Mouse (Mus musculus) heart, embryonic 15.5 days (tissue): ENCODE measurements around the gene Tmem210. TPM values are rescaled to one million over a fixed set of nuclear protein-coding genes. Genes with fewer than 3 reads are reported as not detected.
"Not testable (repeated sequence)": the region's sequence is repeated elsewhere in the genome, so short reads cannot be mapped to it uniquely, and the experiment has no call there.

Source experiments
- ATAC-seq: fragments of 200-750 bp; cut with Nextera tagmentation; replicated peaks from 2 replicates; pipeline ENCODE4 v1.8.0; 2017; ENCODE audit warnings: low read depth, moderate TSS enrichment; ENCODE audit not compliant: insufficient number of reproducible peaks, insufficient read depth, low FRiP score
- H3K27ac ChIP-seq: fragments of 300-500 bp; sonication (generic); 2 replicates; pipeline ENCODE4 v1.5.1; 2015; ENCODE audit warnings: mild to moderate bottlenecking, inconsistent platforms
- H3K27me3 ChIP-seq: fragments of 300-500 bp; sonication (generic); 2 replicates; pipeline ENCODE4 v1.6.1; 2015; ENCODE audit warnings: inconsistent platforms
- H3K36me3 ChIP-seq: fragments of 300-500 bp; sonication (generic); 2 replicates; pipeline ENCODE4 v1.6.1; 2015; ENCODE audit warnings: mild to moderate bottlenecking, inconsistent platforms
- H3K4me1 ChIP-seq: fragments of 300-500 bp; sonication (generic); replicated peaks from 2 replicates; pipeline ENCODE4 v1.6.1; 2015; ENCODE audit warnings: inconsistent platforms
- H3K4me2 ChIP-seq: fragments of 300-500 bp; sonication (generic); 2 replicates; pipeline ENCODE4 v1.6.1; 2015; ENCODE audit warnings: inconsistent platforms, mild to moderate bottlenecking, moderate library complexity
- H3K4me3 ChIP-seq: fragments of 300-500 bp; sonication (generic); 2 replicates; pipeline ENCODE4 v1.5.1; 2015; ENCODE audit warnings: mild to moderate bottlenecking, inconsistent platforms
- H3K9ac ChIP-seq: fragments of 300-500 bp; sonication (generic); 2 replicates; pipeline ENCODE4 v1.6.1; 2015; ENCODE audit warnings: mild to moderate bottlenecking, inconsistent platforms
- H3K9me3 ChIP-seq: fragments of 300-500 bp; sonication (generic); replicated peaks from 2 replicates; pipeline ENCODE4 v1.6.1; 2016; ENCODE audit warnings: inconsistent platforms
- WGBS: fragments of 180-500 bp; shearing (Covaris S2); methylation state at CpG from one replicate; pipeline ENCODE4 v1.1.7; 2015; ENCODE audit warnings: mixed read lengths; 5-methylcytosine and 5-hydroxymethylcytosine counted together
- polyA plus RNA-seq: library from polyadenylated mRNA; unstranded; fragments of >200 nt; fragmentation: Nextera tagmentation; extraction: Ambion mirVana; gene quantifications from 2 replicates; pipeline ENCODE4 v1.2.1, GENCODE M21; 2015

Tmem210 gene
- polyA plus RNA-seq, 1 experiment from 2014 or later, result not detected

DNA sequence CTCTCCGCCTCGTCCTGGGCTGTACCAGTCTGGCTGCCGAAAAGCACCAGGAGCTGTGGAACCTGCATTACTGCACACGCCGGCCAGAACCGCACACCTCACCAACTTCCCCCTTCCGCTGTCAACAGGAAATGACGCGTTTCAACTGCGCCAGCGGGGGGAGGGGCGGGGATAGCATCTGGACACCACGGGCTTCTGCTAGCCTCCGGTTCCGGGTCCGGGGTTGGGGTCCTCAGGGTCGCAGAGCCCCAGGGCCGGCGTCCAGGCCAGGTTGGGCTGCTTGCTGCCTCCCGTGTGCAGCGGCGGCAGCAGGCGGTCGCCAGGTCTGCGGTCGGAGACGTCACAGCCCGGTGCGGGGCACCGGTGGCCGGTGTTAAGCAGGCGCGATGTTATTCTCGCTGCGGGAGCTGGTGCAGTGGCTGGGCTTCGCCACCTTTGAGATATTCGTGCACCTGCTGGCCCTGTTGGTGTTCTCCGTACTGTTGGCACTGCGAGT lies 32.6 kb upstream of the Tmem210 start, which contains the start of gene Tmem203:
Gene Tmem203, plus strand, starts transcription at position 156 of the 496 bp plus-strand sequence.
- H3K4me1 ChIP-seq, result peaks cover 16% of the 10 kb centered on the region
- H3K27me3 ChIP-seq, result no peaks in the 10 kb centered on the region
- peaks cover 19% of the 10 kb centered on the region for H3K36me3 ChIP-seq
- under 1% methylated on average over 39 of the region's 39 CpGs for WGBS
- H3K27ac ChIP-seq, result peak within 1 kb of the TSS; percentile 80
- H3K9me3 ChIP-seq, result no peaks in the 10 kb centered on the region
- peak within 1 kb of the TSS; percentile 91 for H3K4me2 ChIP-seq
- peak; percentile 83 for ATAC-seq
- peak within 1 kb of the TSS; percentile 81 for H3K9ac ChIP-seq
- H3K4me3 ChIP-seq, result peak within 1 kb of the TSS; percentile 81

DNA sequence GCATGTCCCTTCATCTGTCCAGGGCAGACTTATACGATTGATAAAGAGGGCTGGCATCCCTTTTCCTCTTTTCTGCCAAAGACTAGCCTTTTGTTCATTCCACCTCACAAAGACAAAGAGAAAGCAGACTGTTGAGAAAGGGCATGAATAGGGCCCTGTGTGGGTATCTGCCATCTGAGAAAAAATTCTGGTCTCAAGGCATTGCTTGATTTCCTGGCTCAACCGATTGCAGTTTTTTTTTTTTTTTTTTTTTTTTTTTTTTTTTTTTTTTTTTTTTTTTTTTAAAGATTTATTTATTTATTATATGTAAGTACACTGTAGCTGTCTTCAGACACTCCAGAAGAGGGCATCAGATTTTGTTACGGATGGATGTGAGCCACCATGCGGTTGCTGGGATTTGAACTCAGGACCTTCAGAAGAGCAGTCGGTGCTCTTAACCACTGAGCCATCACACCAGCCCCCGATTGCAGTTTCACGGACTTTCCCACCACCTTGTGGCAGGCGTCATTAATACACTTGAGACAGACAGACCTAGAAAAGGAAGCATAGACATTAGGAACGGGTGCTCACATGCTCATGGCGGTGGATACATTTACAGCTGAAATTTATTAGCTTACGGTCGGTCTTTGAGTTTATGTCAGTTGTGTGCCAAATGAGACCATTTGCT lies 31.4 kb upstream of the Tmem210 start:
- H3K9me3 ChIP-seq, ATAC-seq, H3K27ac ChIP-seq, H3K27me3 ChIP-seq: not testable (repeated sequence)
- H3K36me3 ChIP-seq, result peaks cover 10% of the 10 kb centered on the region
- peak overlapping the region; percentile 81 for H3K4me3 ChIP-seq
- H3K9ac ChIP-seq, result peak overlapping the region; percentile 81
- H3K4me2 ChIP-seq, result peak overlapping the region; percentile 91
- 56% methylated on average over 12 of the region's 12 CpGs for WGBS
- H3K4me1 ChIP-seq, result peaks cover 16% of the 10 kb centered on the region

DNA sequence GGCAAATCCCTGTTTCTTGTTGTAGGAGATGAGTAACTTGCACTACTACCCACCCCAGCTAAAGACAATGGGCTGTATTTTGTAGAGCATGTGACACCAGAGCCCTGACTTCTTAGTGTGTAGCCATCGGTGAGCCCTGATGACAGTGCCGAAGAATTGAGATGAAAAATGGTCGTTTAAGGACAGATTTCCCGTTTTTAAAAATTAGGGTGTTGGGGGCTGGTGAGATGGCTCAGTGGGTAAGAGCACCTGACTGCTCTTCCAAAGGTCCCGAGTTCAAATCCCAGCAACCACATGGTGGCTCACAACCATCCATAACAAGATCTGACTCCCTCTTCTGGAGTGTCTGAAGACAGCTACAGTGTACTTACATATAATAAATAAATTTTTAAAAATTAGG lies 30.7 kb upstream of the Tmem210 start:
- 86% methylated on average over 5 of the region's 5 CpGs for WGBS
- peaks cover 20% of the 10 kb centered on the region for H3K4me1 ChIP-seq
- not testable (repeated sequence) for H3K27ac ChIP-seq, H3K4me2 ChIP-seq, H3K9ac ChIP-seq, H3K4me3 ChIP-seq, H3K36me3 ChIP-seq, H3K9me3 ChIP-seq, ATAC-seq, H3K27me3 ChIP-seq

DNA sequence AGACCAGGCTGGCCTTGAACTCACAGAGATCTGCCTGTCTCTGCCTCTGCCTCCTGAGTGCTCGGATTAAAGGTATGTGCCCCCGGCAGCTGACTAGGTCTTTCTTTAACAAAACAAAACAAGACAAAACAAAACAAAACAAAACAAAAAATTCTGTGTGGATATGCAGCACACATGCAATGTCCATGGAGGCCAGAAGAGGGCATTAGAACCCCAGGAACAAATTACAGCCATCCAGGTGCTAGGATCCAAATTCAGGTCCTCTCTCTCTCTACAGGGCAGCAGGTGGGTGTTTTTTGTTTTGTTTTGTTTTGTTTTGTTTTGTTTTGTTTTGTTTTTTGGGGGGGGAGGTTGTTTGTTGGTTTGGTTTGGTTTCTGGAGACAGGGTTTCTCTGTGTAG lies 29.1 kb upstream of the Tmem210 start:
- Histone ChIP-seq H3K9me3 (no peaks in the 10 kb centered on the region), H3K36me3 (no peaks in the 10 kb centered on the region), H3K4me3 (no peak overlapping the region), H3K4me1 (peaks cover 32% of the 10 kb centered on the region), H3K27me3 (peaks cover 8% of the 10 kb centered on the region), H3K9ac (no peak overlapping the region), H3K4me2 (no peak overlapping the region), H3K27ac (no peak overlapping the region)
- ATAC-seq, result no peak
- WGBS, result 66% methylated on average over 2 of the region's 2 CpGs

DNA sequence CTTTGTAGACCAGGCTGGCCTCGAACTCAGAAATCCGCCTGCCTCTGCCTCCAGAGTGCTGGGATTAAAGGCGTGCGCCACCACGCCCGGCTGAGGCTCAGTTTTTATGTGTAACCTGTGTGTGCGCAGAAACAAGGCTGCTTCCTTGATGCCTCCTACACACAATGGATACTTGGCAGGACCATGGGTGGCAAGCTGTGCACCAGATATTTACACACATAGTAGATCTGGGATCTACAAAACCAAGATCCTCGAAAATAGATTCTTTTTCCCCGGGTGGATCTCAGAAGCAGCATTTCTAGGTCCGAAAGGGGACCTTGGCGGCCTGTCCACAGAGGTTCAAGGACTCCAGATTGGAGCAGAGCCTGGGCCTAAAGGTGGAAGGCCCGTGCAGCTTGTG lies 26.1 kb upstream of the Tmem210 start:
- H3K9me3 ChIP-seq, result no peaks in the 10 kb centered on the region
- H3K4me3 ChIP-seq, result peak overlapping the region; percentile 91
- H3K9ac ChIP-seq, result peak overlapping the region; percentile 37; the same call in 1 of the 2 replicates
- no peak for ATAC-seq
- H3K27me3 ChIP-seq, result peaks cover 15% of the 10 kb centered on the region
- peaks cover 42% of the 10 kb centered on the region for H3K4me1 ChIP-seq
- WGBS, result 41% methylated on average over 12 of the region's 12 CpGs
- H3K4me2 ChIP-seq, result peak overlapping the region; percentile 100
- no peaks in the 10 kb centered on the region for H3K36me3 ChIP-seq
- peak overlapping the region; percentile 46 for H3K27ac ChIP-seq

DNA sequence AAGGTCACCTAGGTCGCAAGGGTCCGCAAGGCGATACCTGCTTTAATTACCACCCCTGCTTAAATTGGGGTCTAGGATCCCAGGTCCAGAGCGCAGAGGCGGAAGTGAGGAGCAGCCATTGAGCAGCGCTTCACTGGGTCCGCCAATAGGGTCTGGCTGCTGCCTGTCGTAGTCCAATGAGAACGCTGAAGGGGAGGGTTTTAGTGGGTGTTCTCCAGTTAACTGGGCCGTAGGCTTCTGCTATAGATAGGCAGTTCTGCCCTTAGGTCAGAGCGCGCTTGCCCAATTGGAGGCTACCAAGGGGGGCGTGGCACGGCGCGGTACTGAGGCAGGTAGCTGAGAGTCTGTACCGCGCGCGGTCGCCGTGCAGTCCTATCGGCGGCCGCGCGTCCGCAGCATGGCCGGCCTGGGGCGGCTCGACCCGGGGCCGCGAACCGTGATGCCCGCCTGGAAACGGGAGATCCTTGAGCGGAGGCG lies 25.6 kb upstream of the Tmem210 start, which contains the start of gene Tprn:
Gene Tprn, plus strand, starts transcription at position 328 of the 477 bp plus-strand sequence.
- Histone ChIP-seq H3K4me1 (peaks cover 46% of the 10 kb centered on the region), H3K36me3 (no peaks in the 10 kb centered on the region), H3K9ac (peak within 1 kb of the TSS; percentile 67), H3K4me2 (peak within 1 kb of the TSS; percentile 100), H3K27ac (peak within 1 kb of the TSS; percentile 46), H3K27me3 (peaks cover 15% of the 10 kb centered on the region), H3K4me3 (peak within 1 kb of the TSS; percentile 91), H3K9me3 (no peaks in the 10 kb centered on the region)
- WGBS, result under 1% methylated on average over 39 of the region's 39 CpGs
- ATAC-seq, result peak; percentile 98

DNA sequence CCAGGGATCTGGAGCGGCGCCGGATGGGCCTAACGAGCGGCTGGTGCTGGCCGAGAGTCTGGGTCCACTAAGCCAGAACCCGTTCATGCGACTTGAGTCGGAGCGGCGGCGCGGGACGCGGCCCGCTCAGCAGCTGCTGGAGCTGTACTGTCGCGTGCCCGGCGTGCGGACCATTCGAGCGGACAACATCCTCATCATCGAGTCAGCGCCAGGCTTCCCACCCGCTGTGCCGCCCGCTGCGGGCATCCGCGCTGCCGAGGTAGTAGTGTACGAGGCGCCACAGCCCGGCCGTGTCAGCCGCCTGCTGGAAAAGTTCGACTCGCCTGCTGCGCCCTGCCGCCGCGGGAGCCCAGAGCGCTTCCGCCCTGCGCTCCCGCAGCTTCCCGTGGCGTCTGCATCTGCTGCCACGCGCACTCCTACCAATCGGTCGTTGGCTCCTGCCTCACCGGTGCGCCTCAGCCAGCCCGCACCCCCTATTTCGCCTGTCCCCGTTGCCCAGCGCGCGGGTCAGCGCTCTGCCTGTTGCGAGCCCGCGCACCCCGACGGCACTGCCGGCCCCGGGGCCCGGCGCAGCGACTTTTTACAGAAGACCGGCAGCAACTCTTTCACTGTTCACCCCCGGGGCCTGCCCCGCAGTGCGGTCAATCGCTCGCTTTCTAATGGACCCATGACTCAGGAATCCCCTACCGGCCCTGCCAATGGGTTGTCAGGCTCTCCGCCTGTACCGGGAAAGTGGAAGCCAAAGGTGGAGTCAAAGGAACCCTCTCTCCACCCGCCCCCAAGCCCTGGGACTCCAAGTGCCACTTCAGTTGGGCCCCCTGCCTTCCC lies 24.9 kb upstream of the Tmem210 start:
- H3K27me3 ChIP-seq, result peaks cover 15% of the 10 kb centered on the region
- peak; percentile 18 for ATAC-seq
- no peaks in the 10 kb centered on the region for H3K9me3 ChIP-seq
- peak overlapping the region; percentile 44; the same call in 1 of the 2 replicates for H3K27ac ChIP-seq
- peak overlapping the region; percentile 91 for H3K4me3 ChIP-seq
- peak overlapping the region; percentile 100 for H3K4me2 ChIP-seq
- under 1% methylated on average over 82 of the region's 82 CpGs for WGBS
- peak overlapping the region; percentile 67 for H3K9ac ChIP-seq
- peaks cover 50% of the 10 kb centered on the region for H3K4me1 ChIP-seq
- no peaks in the 10 kb centered on the region for H3K36me3 ChIP-seq

DNA sequence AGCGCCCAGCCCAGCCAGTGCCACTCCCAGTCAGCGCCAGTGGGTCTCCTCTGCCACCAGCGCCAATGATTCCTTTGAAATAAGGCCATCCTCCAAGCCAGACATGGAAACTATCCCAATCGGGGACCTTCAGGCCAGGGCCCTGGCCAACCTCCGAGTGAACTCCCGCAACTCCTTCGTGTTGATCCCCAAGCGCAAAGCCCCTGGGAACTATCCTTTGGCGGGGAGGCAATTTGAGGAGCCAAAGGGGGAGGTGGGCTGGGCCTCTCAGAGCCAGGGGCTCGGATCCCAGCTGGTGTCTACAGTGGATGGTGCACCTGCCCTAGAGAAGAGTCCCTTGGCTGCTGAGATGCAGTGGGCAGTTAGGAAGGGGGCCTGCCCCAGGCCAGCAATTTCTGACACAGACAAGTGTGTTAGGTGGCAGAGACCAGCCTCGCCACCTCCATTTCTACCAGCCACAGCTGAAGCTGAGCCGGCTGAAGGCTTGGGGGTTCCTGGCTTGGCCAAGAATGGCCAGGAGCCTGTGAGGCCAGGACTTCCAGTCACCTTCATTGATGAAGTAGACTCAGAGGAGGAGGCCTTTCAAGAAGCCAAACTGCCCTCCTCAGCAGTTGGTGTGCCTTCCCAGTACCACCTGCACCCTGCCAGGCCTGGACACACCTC lies 24.2 kb upstream of the Tmem210 start:
- Histone ChIP-seq H3K27me3 (peaks cover 15% of the 10 kb centered on the region), H3K4me2 (peak overlapping the region; percentile 100), H3K4me3 (peak overlapping the region; percentile 91), H3K4me1 (peaks cover 50% of the 10 kb centered on the region), H3K9me3 (no peaks in the 10 kb centered on the region), H3K9ac (peak overlapping the region; percentile 67), H3K36me3 (no peaks in the 10 kb centered on the region), H3K27ac (no peak overlapping the region)
- WGBS, result 20% methylated on average over 12 of the region's 12 CpGs
- ATAC-seq, result no peak

DNA sequence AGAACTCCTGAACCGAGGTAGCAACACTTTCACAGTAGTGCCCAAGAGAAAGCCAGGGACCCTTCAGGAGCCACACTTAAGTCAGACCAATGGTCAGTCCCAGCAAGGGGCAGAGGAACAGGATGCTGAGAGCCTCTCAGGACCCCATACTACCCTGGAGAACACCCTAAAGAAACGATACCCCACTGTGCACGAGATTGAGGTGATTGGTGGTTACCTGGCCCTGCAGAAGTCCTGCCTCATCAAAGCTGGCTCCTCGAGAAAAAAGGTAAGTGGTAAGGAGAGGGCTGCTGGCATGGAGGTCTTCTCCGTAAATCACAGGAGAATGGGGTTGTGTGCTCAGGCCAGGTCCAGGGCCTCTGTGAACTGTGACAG lies 23.7 kb upstream of the Tmem210 start:
- ATAC-seq, result no peak
- Histone ChIP-seq H3K4me1 (peaks cover 50% of the 10 kb centered on the region), H3K4me2 (peak overlapping the region; percentile 100), H3K27ac (no peak overlapping the region), H3K9ac (peak overlapping the region; percentile 67; the same call in 1 of the 2 replicates), H3K36me3 (peaks cover 1% of the 10 kb centered on the region; the same call in 1 of the 2 replicates), H3K9me3 (no peaks in the 10 kb centered on the region), H3K4me3 (no peak overlapping the region), H3K27me3 (peaks cover 15% of the 10 kb centered on the region)
- 75% methylated on average over 5 of the region's 5 CpGs for WGBS

DNA sequence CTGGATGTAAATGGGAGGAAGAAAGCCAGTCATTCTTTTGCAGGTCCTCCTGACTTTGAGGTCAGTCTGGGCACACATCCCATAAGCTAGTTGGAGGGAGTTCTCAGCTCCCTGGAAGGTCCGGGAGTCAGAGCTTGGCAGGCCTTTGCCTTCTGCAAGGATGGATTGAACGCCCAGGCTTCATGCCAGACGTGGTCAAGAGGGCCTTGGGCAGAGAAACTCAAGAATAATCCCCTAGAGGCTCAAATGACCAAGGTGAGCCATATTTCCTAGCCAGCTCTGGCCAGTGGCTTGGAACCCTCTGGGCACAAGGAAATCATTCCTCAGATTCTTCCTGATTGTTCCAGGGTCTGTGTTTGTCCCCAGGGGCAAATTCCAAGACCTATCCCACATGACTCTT lies 23.1 kb upstream of the Tmem210 start:
- Histone ChIP-seq H3K36me3 (peaks cover 7% of the 10 kb centered on the region; the same call in 1 of the 2 replicates), H3K9ac (no peak overlapping the region), H3K4me2 (no peak overlapping the region), H3K4me3 (no peak overlapping the region), H3K27ac (no peak overlapping the region), H3K9me3 (no peaks in the 10 kb centered on the region), H3K27me3 (peaks cover 15% of the 10 kb centered on the region), H3K4me1 (peaks cover 50% of the 10 kb centered on the region)
- ATAC-seq, result no peak
- 63% methylated on average over 3 of the region's 3 CpGs for WGBS
